Mouse (Mus musculus) kidney, adult 8-10 months (tissue): ENCODE data around the gene Cnnm1.
A peak's percentile ranks its signal among the peaks of the same experiment; 100 is the strongest.
"Not testable (repeated sequence)": the region's sequence is repeated elsewhere in the genome, so short reads cannot be mapped to it uniquely, and the experiment has no call there.

ENCODE experiments used
- DNase-seq, 2 experiments: peaks; one replicate each; pipeline ENCODE4 v3.0.0; 2022

The Cnnm1 gene

DNA sequence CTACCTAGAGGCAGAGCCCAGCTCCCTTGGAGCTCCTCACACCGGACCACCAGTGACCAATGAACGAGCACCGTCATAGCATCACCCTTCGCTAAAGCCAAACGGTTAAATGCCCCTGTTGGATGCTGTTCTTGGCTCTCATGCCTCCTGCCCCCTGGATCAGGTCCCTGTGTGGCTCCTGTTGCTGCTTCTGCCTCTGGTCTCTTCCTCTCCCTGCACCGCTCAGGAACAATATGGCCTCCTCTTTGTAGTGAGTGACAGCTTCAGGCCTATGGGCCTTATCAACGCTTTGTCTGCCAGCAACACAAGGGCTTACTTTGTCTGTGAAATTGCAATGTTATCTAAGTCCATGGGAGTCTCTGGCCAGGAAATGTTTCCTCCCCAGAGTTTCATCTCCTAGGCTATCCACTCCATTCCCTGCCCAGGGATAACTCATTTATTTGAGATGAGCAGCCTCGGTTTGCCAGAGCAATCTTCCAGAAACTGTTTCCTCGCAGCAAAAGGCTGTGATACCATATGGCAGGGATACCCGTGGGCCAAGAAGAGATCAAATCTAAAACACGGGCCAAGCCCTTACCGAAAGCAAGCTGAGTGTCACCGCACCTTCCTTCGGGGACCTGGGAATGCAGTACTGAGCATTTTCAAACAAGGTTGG lies 25.5 kb downstream of the Cnnm1 start:
- no peak for DNase-seq

DNA sequence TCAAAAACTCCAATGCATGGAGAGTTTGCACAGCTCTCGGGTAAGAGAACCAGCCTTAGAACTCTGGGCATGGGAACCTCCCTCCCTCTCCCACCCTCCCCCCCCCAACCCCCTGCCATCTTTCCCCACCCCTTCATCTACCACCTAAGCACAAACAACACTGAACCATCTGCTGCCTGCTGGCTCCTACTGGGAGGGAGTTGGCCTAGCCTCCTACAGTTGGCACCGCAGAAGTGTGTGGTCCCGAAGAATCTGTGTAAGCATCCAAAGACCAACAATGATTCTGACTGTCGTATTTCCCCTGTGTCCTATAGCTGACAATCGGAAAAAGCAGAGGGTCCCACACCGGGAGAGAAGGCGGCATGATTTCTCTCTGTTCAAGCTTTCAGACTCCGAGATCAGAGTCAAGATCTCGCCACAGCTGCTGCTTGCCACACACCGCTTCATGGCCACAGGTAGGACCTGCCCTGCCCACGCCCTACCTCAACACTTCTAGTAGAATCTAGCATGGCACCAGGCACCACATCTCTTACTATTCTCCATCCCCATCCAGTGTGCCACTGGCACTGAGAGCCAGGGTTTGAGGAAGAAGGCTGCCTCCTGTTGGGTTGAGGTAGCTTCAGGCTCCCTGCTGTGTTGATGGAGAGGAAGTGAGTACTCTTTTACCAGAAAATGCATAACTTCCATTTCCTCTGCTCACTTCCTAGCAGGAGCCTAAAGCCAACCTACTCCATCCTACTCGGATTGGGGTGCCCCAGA lies 27.9 kb downstream of the Cnnm1 start:
- no peak for DNase-seq

GRCm38 (mm10) chr19:43469333-43469732 lies 29.1 kb downstream of the Cnnm1 start:
- DNase-seq: no peak

DNA sequence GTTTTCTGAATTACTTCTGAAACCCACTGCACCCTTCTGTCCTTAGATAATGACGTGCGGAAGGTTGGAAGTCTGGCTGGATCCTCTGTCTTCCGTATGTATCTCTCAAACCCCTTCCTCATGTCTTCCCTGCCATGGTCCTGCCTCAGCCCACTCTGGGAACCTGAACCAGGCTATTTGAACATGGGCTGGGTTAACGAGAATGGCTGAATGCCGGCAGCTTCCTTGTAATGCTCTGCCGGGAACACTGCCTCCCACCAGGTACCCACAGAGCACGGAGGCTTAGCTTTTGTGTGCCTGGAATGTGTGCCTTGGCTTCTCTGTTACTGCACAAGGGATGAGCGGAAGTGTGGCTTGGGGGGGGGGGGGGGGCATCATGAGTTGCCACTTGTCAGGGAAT lies 32.1 kb downstream of the Cnnm1 start:
- no peak for DNase-seq

DNA sequence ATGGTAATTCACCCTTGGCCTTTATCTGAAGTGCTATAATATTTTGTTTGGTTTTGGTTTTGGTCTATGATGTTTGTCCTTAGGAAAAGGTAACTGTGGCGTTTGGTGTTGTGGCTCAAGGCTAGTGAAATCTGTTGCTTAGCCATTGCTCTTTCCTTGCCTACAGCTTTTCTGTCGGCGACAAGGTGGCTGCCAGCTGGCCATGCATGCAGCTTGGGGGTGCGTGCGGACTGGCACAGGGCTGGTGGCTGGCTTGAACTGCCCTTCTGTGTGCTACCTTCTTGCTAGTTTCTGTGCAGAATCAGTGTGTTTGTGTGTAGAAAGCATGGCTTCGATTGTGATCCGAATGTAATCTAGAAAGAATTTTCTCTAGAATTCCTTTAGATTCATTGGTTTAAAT lies 32.5 kb downstream of the Cnnm1 start:
- DNase-seq: no peak

- peak; percentile 48 to 70 for DNase-seq
These were observed 35.4 kb downstream of the Cnnm1 start for GRCm38 (mm10) chr19:43475642-43476041.

- no peak for DNase-seq
These were observed 35.8 kb downstream of the Cnnm1 start for GRCm38 (mm10) chr19:43476063-43476462.

- DNase-seq: no peak
These were observed 37.2 kb downstream of the Cnnm1 start for GRCm38 (mm10) chr19:43477436-43477835.

DNA sequence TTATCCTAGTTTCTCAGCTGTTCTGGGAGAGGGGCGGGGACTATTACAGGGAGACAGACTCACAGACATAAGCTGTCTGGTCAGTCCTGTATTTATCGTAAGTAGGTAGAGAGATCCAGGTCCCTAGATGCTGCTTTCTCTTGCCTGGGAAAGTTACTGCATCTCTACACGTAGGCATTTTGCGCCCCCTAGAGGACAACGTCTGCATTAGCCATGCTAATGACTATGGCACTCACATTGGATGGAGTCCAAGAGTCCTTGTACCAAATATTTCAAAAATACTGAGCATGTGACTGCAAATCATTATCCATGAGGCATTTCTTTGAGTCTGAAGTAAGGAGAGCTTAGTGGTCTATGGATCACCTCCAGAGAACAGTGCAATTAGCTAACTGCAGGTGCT lies 38.7 kb downstream of the Cnnm1 start:
- peak; percentile 69 to 81 for DNase-seq

DNA sequence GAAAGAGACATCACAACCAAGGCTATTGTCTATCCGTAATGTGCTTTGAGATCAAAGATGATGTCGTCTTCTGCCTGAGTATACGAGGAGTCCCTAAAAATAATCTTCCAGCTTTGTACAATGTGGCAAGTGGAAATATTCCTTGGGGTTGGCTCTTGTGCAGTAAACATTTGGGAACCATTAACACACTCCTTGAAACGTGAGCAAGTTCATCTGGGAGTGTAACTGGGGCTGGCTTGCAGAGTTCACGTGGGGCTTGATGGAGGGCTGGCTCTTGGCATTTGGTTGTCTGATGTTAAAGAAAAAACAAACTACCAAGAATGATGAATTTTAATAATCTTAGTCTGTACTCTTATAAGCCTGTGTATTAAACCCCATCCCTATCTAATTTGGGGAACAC lies 39.2 kb downstream of the Cnnm1 start:
- no peak for DNase-seq

DNA sequence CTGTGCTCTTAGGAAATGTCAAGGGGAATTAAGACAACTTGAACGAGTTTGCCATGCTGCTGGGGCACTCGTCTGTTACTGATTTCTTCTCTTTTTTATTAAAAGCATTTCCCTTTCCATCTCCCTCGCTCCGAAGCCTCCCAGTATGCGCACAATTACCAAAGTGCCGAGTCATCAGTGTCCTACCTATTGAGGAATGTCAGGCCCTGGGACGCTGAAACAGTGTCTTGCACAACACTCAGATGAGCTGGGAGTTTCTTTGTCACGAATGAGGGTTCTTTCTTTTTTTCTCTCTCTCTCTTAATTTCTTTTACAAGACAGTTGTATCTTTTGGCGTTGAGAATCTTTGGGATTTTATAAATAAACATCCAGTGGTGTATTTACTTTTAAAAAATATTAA lies 40.3 kb downstream of the Cnnm1 start:
- no peak for DNase-seq

GRCm38 (mm10) chr19:43487429-43487828 lies 47.2 kb downstream of the Cnnm1 start:
- DNase-seq: peak; percentile 59 to 67

- not testable (repeated sequence) for DNase-seq
These were observed 53.1 kb downstream of the Cnnm1 start for GRCm38 (mm10) chr19:43493316-43493715.

GRCm38 (mm10) chr19:43493878-43494277 lies 53.6 kb downstream of the Cnnm1 start:
- DNase-seq: no peak

GRCm38 (mm10) chr19:43494914-43495313 lies 54.7 kb downstream of the Cnnm1 start:
- DNase-seq: no peak

- peak; percentile 58 to 72 for DNase-seq
These were observed 55.6 kb downstream of the Cnnm1 start for GRCm38 (mm10) chr19:43495846-43496245.

- no peak for DNase-seq
These were observed 57.2 kb downstream of the Cnnm1 start for GRCm38 (mm10) chr19:43497440-43497839.

DNA sequence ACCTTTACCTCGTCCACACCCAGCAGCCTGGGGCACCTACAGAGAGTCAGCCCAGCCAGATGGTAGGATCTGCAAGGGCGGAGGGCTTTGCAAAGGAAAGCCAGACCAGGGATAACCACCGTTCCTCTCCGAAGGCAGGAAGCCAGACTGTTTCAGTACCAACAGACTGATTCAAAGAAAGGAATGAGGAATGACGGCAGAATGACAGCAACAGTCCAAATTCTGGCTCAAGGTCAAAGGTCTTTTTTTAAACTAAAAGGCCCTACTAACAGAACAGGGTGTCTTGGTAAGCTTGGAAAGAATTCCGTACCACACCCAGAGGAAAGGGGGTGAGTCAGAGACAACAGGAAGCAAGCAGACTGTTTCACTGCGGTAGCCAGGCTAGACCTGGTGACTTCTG lies 58.6 kb downstream of the Cnnm1 start:
- DNase-seq: no peak

- DNase-seq: no peak
These were observed 62.4 kb downstream of the Cnnm1 start for GRCm38 (mm10) chr19:43502630-43503029.

GRCm38 (mm10) chr19:43503593-43503992 lies 63.4 kb downstream of the Cnnm1 start:
- DNase-seq: not testable (repeated sequence)

- no peak for DNase-seq
These were observed 65.2 kb downstream of the Cnnm1 start for GRCm38 (mm10) chr19:43505441-43505840.

GRCm38 (mm10) chr19:43510436-43511220 lies 70.4 kb downstream of the Cnnm1 start:
- DNase-seq: no peak
